Mouse (Mus musculus): Measurements from ENCODE around the gene Cdc42. TPM values are rescaled to one million over a fixed set of nuclear protein-coding genes. Genes with fewer than 3 reads are reported as not detected.

The Cdc42 gene
- polyA plus RNA-seq, 1 experiment from 2014 or later = 245 TPM

DNA sequence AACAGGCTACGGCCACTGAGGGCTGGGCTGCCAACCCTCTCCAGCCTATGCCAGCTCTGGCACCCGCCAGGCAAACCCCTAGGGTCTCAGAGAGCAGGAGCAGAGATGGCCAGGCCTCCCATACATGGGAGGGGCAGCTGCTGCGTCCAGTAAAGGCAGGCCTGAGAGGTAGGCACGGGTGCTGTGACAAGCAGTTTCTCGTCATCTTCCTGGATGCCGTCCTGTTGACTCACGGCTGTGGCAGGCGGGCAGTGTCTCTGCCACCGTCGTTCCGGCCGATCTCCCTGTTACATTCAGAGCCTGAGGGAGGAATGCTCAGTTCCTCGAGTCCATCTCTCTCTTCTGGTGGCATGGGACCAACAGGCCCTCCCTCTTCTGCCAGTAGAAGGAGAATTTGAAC is 70.3 kb downstream of the Cdc42 start:
- TF ChIP-seq CTCF (IDR thresholded peaks at IDR 0.05) = no peak
- ChIA-PET POLR2A (interaction anchor here (1.6 kb wide), 1 partner anchor 211 kb away, joined by 5 read pairs; no protein-coding TSS in a partner anchor), CTCF (interaction anchor here (1.0 to 2.2 kb wide), 3 partner anchors 9 to 211 kb away, joined by 3 to 15 read pairs (median 3); no protein-coding TSS in a partner anchor)
- in situ Hi-C loops (cut with MboI; ENCODE audit: low pct_unique_long_range_greater_than_20kb) = loop anchor here (5.0 kb wide), 1 partner anchor 130 kb away; no protein-coding TSS in a partner anchor
- peak; percentile 51 for DNase-seq (ENCODE audit: low read depth, low spot score)
- peak; percentile 81 for ATAC-seq
- H3K27me3 ChIP-seq = no peaks in the 10 kb centered on the region

DNA sequence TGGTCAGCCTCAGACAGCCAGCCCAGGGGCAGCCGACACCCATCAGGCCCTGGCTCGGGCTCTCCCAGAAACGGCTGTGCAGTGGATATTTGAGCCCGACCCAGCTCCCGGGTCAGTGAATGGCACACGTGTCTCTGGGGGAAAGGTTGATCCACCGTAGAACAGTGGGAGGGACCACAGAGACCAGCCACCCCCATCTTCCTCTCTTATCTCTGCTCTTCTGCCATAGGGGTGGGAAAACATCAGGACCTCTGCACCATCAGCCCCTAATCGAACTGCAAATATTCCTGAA is 70.9 kb downstream of the Cdc42 start:
- DNase-seq (ENCODE audit: low read depth, low spot score) = no peak
- no peak for TF ChIP-seq CTCF (IDR thresholded peaks at IDR 0.05)
- ChIA-PET POLR2A (no interaction called here), CTCF (interaction anchor here (1.3 to 2.2 kb wide), 2 partner anchors 8 to 211 kb away, joined by 3 to 15 read pairs; no protein-coding TSS in a partner anchor)
- no peak for ATAC-seq
- no peaks in the 10 kb centered on the region for H3K27me3 ChIP-seq
- in situ Hi-C loops (cut with MboI; ENCODE audit: low pct_unique_long_range_greater_than_20kb) = loop anchor here (5.0 kb wide), 1 partner anchor 129 kb away; no protein-coding TSS in a partner anchor

DNA sequence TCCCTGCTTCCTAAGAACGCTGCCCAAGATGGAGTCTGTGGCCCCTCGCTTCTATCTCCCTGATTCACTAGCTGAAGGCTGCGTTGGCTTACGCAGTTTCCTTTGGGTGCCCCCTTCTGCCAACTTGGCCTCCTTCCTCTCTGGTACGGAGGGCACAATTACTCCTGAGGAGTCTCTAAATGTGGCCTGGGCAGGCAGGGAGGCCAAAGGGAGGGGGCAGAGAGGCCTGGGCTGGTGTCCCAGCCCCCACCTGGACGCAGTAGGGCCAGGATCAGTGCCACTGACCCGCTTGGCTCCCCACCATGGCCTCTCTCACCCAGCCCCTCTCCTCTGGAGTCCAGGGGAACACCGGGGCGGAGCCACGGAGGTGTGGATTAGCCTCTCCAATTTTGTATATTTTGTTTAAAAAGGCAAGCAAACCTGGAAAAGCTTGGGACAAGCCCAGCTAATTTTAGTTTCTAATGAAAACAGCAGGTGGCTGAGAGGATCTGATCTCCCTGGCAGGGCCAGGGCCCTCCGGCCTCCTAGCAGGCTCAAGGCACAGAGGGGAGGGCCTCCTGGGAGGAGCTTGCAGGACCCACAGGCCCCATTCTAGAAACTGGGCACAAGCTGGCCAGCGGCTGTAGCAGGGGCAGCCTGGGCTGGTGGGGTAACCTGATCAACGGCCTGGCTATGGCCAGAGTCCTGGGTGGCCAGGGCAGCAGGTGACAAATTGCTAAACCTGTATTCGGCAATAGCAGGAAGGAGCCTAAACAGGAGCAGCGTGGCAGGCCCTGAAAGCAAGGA is 71.5 kb downstream of the Cdc42 start:
- POLR2A ChIA-PET = interaction anchor here (0.5 kb wide), 1 partner anchor 103 kb away, joined by 5 read pairs; no protein-coding TSS in a partner anchor
- no peak for DNase-seq (ENCODE audit: low read depth, low spot score)
- CTCF ChIA-PET = interaction anchor here (1.3 kb wide), 1 partner anchor 8 kb away, joined by 3 read pairs; no protein-coding TSS in a partner anchor
- no peaks in the 10 kb centered on the region for H3K27me3 ChIP-seq
- TF ChIP-seq CTCF (IDR thresholded peaks at IDR 0.05) = no peak
- in situ Hi-C loops (cut with MboI; ENCODE audit: low pct_unique_long_range_greater_than_20kb) = loop anchor here (5.0 kb wide), 1 partner anchor 129 kb away; no protein-coding TSS in a partner anchor
- ATAC-seq = no peak

DNA sequence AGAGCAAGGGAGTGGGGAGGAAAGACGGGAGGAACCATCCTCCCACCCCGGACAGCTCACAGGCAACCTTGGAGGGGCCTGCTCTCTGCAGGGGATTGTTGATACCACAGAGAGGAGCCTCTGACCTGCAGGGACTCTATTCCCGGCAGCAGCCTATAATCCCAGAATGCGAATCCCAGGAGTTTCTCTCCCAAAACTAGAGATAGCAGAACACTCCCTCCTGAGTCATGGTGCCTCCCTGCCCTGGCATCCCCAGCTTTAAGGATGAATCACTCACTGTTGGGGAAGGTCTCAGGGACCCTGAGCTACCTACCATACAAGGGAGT is 74.2 kb downstream of the Cdc42 start:
- ChIA-PET CTCF (no interaction called here), POLR2A (no interaction called here)
- ATAC-seq (no peak), DNase-seq (ENCODE audit: low read depth, low spot score) (no peak)
- in situ Hi-C loops (cut with MboI; ENCODE audit: low pct_unique_long_range_greater_than_20kb) = no loop called here
- H3K27me3 ChIP-seq = no peaks in the 10 kb centered on the region
- no peak for TF ChIP-seq CTCF (IDR thresholded peaks at IDR 0.05)

DNA sequence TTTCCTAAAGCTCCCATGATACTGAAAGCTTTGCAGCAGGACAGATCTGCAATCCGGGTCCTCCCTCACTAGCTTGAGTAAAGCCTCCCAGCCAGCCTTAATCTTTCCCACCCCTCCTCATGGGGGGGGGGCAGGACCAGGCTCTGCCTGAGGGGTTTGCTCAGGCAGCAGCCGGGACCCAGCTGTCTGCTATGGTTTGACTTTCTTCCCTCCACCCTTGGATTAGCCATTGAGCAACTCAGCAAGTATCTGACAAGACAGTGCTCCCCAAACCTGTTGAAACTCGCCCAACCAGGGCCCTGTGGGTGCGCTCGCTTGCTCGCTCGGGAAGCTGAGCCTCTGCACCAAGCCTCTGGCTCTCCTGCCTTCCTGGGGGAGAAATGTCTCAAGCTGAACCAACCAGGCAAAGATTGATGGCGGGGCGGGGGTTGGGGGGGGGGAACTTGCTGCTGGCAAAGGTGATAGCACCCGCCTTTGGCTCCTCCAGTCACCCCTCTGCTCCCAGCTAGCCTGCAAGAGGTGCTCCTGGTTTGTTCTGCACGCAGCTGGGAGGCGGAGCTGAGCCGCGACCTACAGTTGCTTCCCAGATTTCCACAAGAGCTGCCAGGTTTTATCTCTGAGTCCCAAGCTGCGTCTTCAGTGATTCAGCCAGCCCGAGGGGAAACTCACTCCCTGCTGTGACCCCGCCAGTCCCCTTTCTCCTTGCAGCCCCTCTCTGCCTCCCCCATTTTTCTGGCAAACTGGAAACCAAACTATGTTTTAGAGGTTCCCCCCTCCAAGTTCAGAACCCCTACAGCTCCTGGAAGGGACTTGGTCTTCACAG is 74.7 kb downstream of the Cdc42 start:
- ATAC-seq = no peak
- DNase-seq (ENCODE audit: low read depth, low spot score) = peak; percentile 56
- no peak for TF ChIP-seq CTCF (IDR thresholded peaks at IDR 0.05)
- in situ Hi-C loops (cut with MboI; ENCODE audit: low pct_unique_long_range_greater_than_20kb) = no loop called here
- H3K27me3 ChIP-seq = no peaks in the 10 kb centered on the region
- POLR2A ChIA-PET = no interaction called here
- CTCF ChIA-PET = interaction anchor here (1.3 kb wide), 1 partner anchor 26 kb away, joined by 3 read pairs; no protein-coding TSS in a partner anchor

DNA sequence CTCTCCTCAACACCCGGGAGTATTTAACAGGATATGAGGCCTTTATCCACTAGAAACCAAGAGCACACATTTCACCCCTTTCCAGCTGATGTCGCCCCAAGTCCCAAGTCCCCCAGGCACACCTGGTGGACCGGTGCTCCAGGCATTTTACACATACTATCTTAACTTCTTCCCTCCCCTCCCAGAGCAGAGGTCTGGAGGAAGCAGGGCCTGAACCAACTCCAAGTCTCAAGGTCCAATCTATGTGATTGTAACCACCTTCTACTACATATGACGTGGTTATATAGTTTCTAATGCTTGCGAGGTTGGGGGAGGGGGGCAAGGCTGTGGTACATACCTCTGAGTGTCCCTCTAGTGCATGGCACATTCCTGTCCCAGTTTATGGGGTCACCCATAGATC is 75.4 kb downstream of the Cdc42 start:
- no peak for DNase-seq (ENCODE audit: low read depth, low spot score)
- in situ Hi-C loops (cut with MboI; ENCODE audit: low pct_unique_long_range_greater_than_20kb) = no loop called here
- POLR2A ChIA-PET = no interaction called here
- CTCF ChIA-PET = interaction anchor here (1.3 kb wide), 1 partner anchor 25 kb away, joined by 3 read pairs; no protein-coding TSS in a partner anchor
- no peak for ATAC-seq
- no peaks in the 10 kb centered on the region for H3K27me3 ChIP-seq
- TF ChIP-seq CTCF (IDR thresholded peaks at IDR 0.05) = no peak

DNA sequence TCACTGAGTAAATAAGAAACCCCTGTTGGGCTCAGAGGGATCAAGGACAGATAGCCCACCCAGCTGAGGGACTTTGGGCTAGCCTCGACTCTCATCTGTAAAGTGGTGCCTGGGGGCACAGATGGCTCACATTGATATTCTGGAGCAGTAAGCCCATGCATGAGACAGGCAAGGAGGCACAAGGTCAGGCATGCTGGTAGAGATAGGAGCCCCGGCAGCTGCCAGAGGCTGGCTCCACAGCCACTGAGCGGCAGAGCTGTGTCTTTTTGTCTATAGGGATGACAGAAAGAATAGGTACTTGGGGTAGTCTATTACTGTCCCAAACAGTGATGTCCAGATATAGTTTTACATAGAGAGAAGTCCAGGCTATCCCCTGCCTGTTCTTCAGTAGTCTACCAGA is 76.2 kb downstream of the Cdc42 start:
- ChIA-PET CTCF (interaction anchor here (1.3 kb wide), 1 partner anchor 24 kb away, joined by 3 read pairs; no protein-coding TSS in a partner anchor), POLR2A (no interaction called here)
- DNase-seq (ENCODE audit: low read depth, low spot score) = no peak
- H3K27me3 ChIP-seq = no peaks in the 10 kb centered on the region
- no peak for ATAC-seq
- in situ Hi-C loops (cut with MboI; ENCODE audit: low pct_unique_long_range_greater_than_20kb) = no loop called here
- no peak for TF ChIP-seq CTCF (IDR thresholded peaks at IDR 0.05)

DNA sequence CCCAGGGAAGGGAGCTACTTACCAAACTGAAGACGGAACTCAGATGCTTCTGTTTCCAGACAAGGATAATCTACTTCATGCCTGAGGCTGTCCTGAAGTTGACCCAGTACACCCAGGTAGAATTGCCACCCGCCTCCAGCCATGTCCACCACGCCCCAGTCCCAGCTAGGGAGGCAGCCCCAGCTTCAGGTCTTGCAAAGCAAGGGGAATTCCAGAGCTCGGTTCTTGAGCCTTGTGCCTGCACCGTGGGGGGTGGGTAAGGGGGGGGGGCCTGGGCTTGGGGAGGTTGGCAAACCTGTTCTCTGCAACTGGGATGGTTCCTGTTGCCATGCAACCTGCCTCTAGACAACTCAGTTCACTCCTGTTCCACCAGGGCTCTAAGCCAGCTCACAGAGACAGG is 78.2 kb downstream of the Cdc42 start:
- ChIA-PET CTCF (interaction anchor here (0.9 kb wide), 1 partner anchor 29 kb away, joined by 3 read pairs; no protein-coding TSS in a partner anchor), POLR2A (interaction anchor here (0.7 kb wide), 1 partner anchor 16 kb away, joined by 3 read pairs; no protein-coding TSS in a partner anchor)
- no peak for TF ChIP-seq CTCF (IDR thresholded peaks at IDR 0.05)
- ATAC-seq (no peak), DNase-seq (ENCODE audit: low read depth, low spot score) (no peak)
- no peaks in the 10 kb centered on the region for H3K27me3 ChIP-seq
- in situ Hi-C loops (cut with MboI; ENCODE audit: low pct_unique_long_range_greater_than_20kb) = no loop called here

DNA sequence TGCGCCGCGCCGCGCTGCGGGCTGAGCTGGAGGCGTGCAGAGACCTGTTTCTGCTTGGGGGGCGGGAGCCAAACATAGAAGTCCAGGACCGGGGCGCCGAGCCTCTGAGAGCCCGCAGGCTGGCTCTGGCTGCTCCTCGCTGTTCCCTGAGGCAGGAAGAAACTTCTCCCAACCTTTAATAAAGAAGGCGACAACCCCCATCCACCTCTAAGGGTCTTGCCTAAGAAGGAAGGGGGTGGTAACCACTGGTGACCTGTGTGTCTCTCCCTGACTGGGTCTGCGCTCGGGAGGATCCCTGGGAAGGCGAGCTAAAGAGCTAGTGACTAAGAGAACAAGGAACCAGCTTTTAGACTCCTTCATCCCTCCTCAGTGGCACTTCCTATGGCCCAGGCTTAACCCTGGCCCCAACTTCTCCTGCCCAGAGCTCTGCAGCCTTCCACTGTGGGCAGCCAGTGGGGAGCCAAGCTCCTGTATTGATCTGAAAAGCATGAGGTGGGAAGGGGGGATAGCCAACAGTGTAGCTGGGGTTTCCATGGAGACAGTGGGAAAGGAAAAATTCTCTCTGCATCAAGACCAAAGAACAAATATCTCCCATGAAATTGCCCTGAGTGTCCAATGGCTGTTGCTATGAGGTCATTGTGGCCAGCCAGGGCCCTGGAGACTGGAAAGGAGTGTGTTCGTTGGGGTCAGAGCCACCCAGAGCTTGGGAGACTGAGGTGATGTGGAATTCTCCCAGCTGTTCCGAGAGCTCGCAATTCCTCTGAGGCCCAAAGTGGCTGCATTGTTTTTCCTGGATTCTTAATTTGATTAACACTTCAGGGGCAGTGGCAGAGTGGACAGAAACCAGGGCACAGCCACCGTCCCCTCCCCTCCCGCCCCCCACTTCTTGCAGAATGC is 79.1 kb downstream of the Cdc42 start:
- no peak for TF ChIP-seq CTCF (IDR thresholded peaks at IDR 0.05)
- ATAC-seq = no peak
- POLR2A ChIA-PET = no interaction called here
- CTCF ChIA-PET = interaction anchor here (1.2 kb wide), 1 partner anchor 8 kb away, joined by 3 read pairs; no protein-coding TSS in a partner anchor
- H3K27me3 ChIP-seq = no peaks in the 10 kb centered on the region
- in situ Hi-C loops (cut with MboI; ENCODE audit: low pct_unique_long_range_greater_than_20kb) = no loop called here
- no peak for DNase-seq (ENCODE audit: low read depth, low spot score)
